9 mouse cellular contexts compared by ENCODE assay signal in the genomic region with DNA sequence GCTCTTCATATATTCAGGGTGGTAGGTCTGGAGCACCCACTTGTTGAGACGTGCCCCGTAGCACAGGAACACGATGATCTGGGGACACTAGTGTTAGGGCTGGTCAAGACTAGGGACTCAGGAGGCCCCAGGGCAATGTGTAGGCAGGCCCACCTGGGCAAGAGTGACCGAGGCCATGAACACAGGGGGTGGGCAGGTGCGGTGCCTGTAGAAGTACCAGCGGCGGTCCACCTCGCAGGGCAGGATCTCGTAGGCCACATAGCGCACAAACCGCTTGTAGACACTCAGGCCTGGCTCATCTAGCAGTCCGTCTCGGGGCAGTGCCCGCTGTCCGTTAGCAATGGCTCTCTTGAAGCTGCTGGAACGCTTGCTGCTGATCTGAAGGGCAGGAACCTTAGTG. TPM values are rescaled to one million over a fixed set of nuclear protein-coding genes. Genes with fewer than 3 reads are reported as not detected.
DNase-seq lines count a peak whose midpoint lies in the region; ATAC-seq lines count a peak whose summit lies in the region.
"Had no signal": no experiment of that assay in that cellular context is flagged by ENCODE, and none has a peak within 500 bp of the region (broad histone marks: within the 10 kb centered on the region; RNA-seq: fewer than 3 reads in every experiment).

No protein-coding gene starts in this region.

- WGBS in heart, embryonic 11.5 days (ENCODE audit: insufficient replicate concordance): 88% methylated on average over 16 of the region's 16 CpGs
- WGBS in forebrain, embryonic 14.5 days: 92% methylated on average over 16 of the region's 16 CpGs
- WGBS in limb, embryonic 15.5 days: 87% methylated on average over 16 of the region's 16 CpGs

- peaks cover 28% of the 10 kb centered on the region for H3K36me3 ChIP-seq in heart, embryonic 11.5 days (ENCODE audit: control insufficient read depth, insufficient read depth, low read length)
- H3K36me3 ChIP-seq in forebrain, embryonic 14.5 days (ENCODE audit: control insufficient read depth, insufficient read depth, low read length): peaks cover 47% of the 10 kb centered on the region
- peaks cover 49% of the 10 kb centered on the region for H3K36me3 ChIP-seq in limb, embryonic 15.5 days

- H3K9me3 ChIP-seq in heart, embryonic 11.5 days (replicated peaks; ENCODE audit: control insufficient read depth, low read length): no peaks in the 10 kb centered on the region
- no peaks in the 10 kb centered on the region for H3K9me3 ChIP-seq in forebrain, embryonic 14.5 days (replicated peaks; ENCODE audit: control insufficient read depth, low read length)
- H3K9me3 ChIP-seq in limb, embryonic 15.5 days: no peaks in the 10 kb centered on the region

- H3K4me1 ChIP-seq in heart, embryonic 11.5 days (ENCODE audit: control insufficient read depth, insufficient read depth, low read length): peaks cover 56% of the 10 kb centered on the region
- peaks cover 25% of the 10 kb centered on the region for H3K4me1 ChIP-seq in brown adipose tissue, adult 24 weeks (ENCODE audit: control insufficient read depth, insufficient read depth, insufficient read length, low read length)
- peaks cover 48% of the 10 kb centered on the region for H3K4me1 ChIP-seq in forebrain, embryonic 14.5 days (ENCODE audit: control insufficient read depth, insufficient read depth, low read length)
- H3K4me1 ChIP-seq in limb, embryonic 15.5 days: peaks cover 55% of the 10 kb centered on the region

- no peak overlapping the region for H3K27ac ChIP-seq in heart, embryonic 11.5 days (ENCODE audit: low read depth, low read length)
- peak overlapping the region; percentile 50; the same call in 1 of the 2 replicates for H3K27ac ChIP-seq in brown adipose tissue, adult 24 weeks (replicated peaks; ENCODE audit: low read depth, low read length)
- H3K27ac ChIP-seq in forebrain, embryonic 14.5 days (ENCODE audit: low read depth, low read length): no peak overlapping the region
- H3K27ac ChIP-seq in limb, embryonic 15.5 days: no peak overlapping the region

- DNase-seq in heart, postnatal 36 days: no peak
- no peak for DNase-seq in forebrain, embryonic 14.5 days (ENCODE audit: low spot score)
- DNase-seq in layer of hippocampus, postnatal 10 days (ENCODE audit: low spot score in 2 of 2): no peak
- DNase-seq in Muller cell, postnatal 12 days (ENCODE audit: inconsistent ontology term): no peak
- no peak for DNase-seq in spleen, adult 18-20 months
- DNase-seq: gastrocnemius, postnatal 25 days had no signal

- ATAC-seq in heart, embryonic 11.5 days (replicated peaks; ENCODE audit: insufficient number of reproducible peaks, low FRiP score, low TSS enrichment): no peak
- no peak for ATAC-seq in forebrain, embryonic 14.5 days
- ATAC-seq in limb, embryonic 15.5 days (ENCODE audit: insufficient number of reproducible peaks, low FRiP score, low TSS enrichment, low read depth): no peak

- H3K27me3 ChIP-seq in heart, embryonic 11.5 days (ENCODE audit: control insufficient read depth, insufficient read depth, low read length): no peaks in the 10 kb centered on the region
- H3K27me3 ChIP-seq in forebrain, embryonic 14.5 days (replicated peaks; ENCODE audit: control insufficient read depth, insufficient read depth, low read length): no peaks in the 10 kb centered on the region
- H3K27me3 ChIP-seq in limb, embryonic 15.5 days: no peaks in the 10 kb centered on the region

- no peak overlapping the region for H3K4me3 ChIP-seq in heart, embryonic 11.5 days (ENCODE audit: low read depth, low read length)
- H3K4me3 ChIP-seq in brown adipose tissue, adult 24 weeks (ENCODE audit: insufficient read depth, low read depth, low read length): peak overlapping the region; percentile 44
- 0 out of 2 replicates have a peak overlapping the region, but pooled peaks have one; percentile 38 for H3K4me3 ChIP-seq in forebrain, embryonic 14.5 days (ENCODE audit: low read depth, low read length)
- H3K4me3 ChIP-seq in limb, embryonic 15.5 days: peak overlapping the region; percentile 38

- peak overlapping the region; percentile 86 for H3K4me2 ChIP-seq in heart, embryonic 11.5 days
- peak overlapping the region; percentile 72; the same call in 1 of the 2 replicates for H3K4me2 ChIP-seq in forebrain, embryonic 14.5 days (ENCODE audit: low read length)
- peak overlapping the region; percentile 86 for H3K4me2 ChIP-seq in limb, embryonic 15.5 days

- H3K9ac ChIP-seq in heart, embryonic 11.5 days (ENCODE audit: low read depth, low read length): peak overlapping the region; percentile 73
- H3K9ac ChIP-seq in forebrain, embryonic 14.5 days (ENCODE audit: low read length): no peak overlapping the region
- H3K9ac ChIP-seq in limb, embryonic 15.5 days: no peak overlapping the region

- intact Hi-C loops in heart, postnatal 36 days (cut with DNase I): no loop called here

RNA-seq across cellular contexts. Expression of a gene that starts 1.3 kb away (rescaled TPM):
- polyA plus RNA-seq in heart, embryonic 11.5 days (2014; fragmentation: Nextera tagmentation; extraction: Ambion mirVana): 1.9 and 2.5 TPM in 2 replicates
- 1 to 10 TPM; 1.4 to 1.9 TPM for total RNA-seq in heart, postnatal 36 days (2021)
- polyA plus RNA-seq in brown adipose tissue, adult 24 weeks (2012; ENCODE audit: insufficient read depth, insufficient read length, missing spikeins): 3.4 and 5.0 TPM in 2 replicates
- 33.6 and 35.4 TPM in 2 replicates for polyA plus RNA-seq in forebrain, embryonic 14.5 days (2014; fragmentation: Nextera tagmentation; extraction: Ambion mirVana)
- 1.8 and 2.6 TPM in 2 replicates for polyA plus RNA-seq in limb, embryonic 15.5 days (2015; fragmentation: Nextera tagmentation; extraction: Ambion mirVana)
- total RNA-seq in layer of hippocampus, postnatal 10 days (2021): 10 to 100 TPM; 80.6 to 99.3 TPM

RNA-seq across cellular contexts. Expression of a gene that starts 2.6 kb away (rescaled TPM):
- polyA plus RNA-seq in heart, embryonic 11.5 days (2014; fragmentation: Nextera tagmentation; extraction: Ambion mirVana): 292 and 322 TPM in 2 replicates
- 100 to 1,000 TPM; 111 to 116 TPM for total RNA-seq in heart, postnatal 36 days (2021)
- 65.3 and 69.4 TPM in 2 replicates for polyA plus RNA-seq in brown adipose tissue, adult 24 weeks (2012; ENCODE audit: insufficient read depth, insufficient read length, missing spikeins)
- polyA plus RNA-seq in forebrain, embryonic 14.5 days (2014; fragmentation: Nextera tagmentation; extraction: Ambion mirVana): 315 and 322 TPM in 2 replicates
- 346 and 387 TPM in 2 replicates for polyA plus RNA-seq in limb, embryonic 15.5 days (2015; fragmentation: Nextera tagmentation; extraction: Ambion mirVana)
- 100 to 1,000 TPM; 168 to 169 TPM for total RNA-seq in layer of hippocampus, postnatal 10 days (2021)

RNA-seq across cellular contexts. Expression of a gene that starts 5.7 kb away (rescaled TPM):
- polyA plus RNA-seq in heart, embryonic 11.5 days (2014; fragmentation: Nextera tagmentation; extraction: Ambion mirVana): 0.70 and 1.1 TPM in 2 replicates
- total RNA-seq in heart, postnatal 36 days (2021): 1 to 10 TPM; 2.2 to 3.3 TPM
- 0.95 and 1.6 TPM in 2 replicates for polyA plus RNA-seq in brown adipose tissue, adult 24 weeks (2012; ENCODE audit: insufficient read depth, insufficient read length, missing spikeins)
- polyA plus RNA-seq in forebrain, embryonic 14.5 days (2014; fragmentation: Nextera tagmentation; extraction: Ambion mirVana): 5.1 and 6.2 TPM in 2 replicates
- polyA plus RNA-seq in limb, embryonic 15.5 days (2015; fragmentation: Nextera tagmentation; extraction: Ambion mirVana): 1.8 and 2.6 TPM in 2 replicates
- total RNA-seq in layer of hippocampus, postnatal 10 days (2021): 10 to 100 TPM; 30.9 to 36.3 TPM

RNA-seq across cellular contexts. Expression of a gene that starts 7.1 kb away (rescaled TPM):
- polyA plus RNA-seq in heart, embryonic 11.5 days (2014; fragmentation: Nextera tagmentation; extraction: Ambion mirVana): 30.9 and 42.6 TPM in 2 replicates
- total RNA-seq in heart, postnatal 36 days (2021): 10 to 100 TPM; 30.8 to 35.3 TPM
- 29.2 and 37.3 TPM in 2 replicates for polyA plus RNA-seq in brown adipose tissue, adult 24 weeks (2012; ENCODE audit: insufficient read depth, insufficient read length, missing spikeins)
- 56.6 and 56.9 TPM in 2 replicates for polyA plus RNA-seq in forebrain, embryonic 14.5 days (2014; fragmentation: Nextera tagmentation; extraction: Ambion mirVana)
- 47.2 and 48.9 TPM in 2 replicates for polyA plus RNA-seq in limb, embryonic 15.5 days (2015; fragmentation: Nextera tagmentation; extraction: Ambion mirVana)
- 10 to 100 TPM; 55.4 to 56.9 TPM for total RNA-seq in layer of hippocampus, postnatal 10 days (2021)

RNA-seq across cellular contexts. Expression of a gene that starts 8.8 kb away (rescaled TPM):
- polyA plus RNA-seq in heart, embryonic 11.5 days (2014; fragmentation: Nextera tagmentation; extraction: Ambion mirVana): 9.6 and 11.9 TPM in 2 replicates
- total RNA-seq in heart, postnatal 36 days (2021): 100 to 1,000 TPM; 110 to 115 TPM
- 69.0 and 72.5 TPM in 2 replicates for polyA plus RNA-seq in brown adipose tissue, adult 24 weeks (2012; ENCODE audit: insufficient read depth, insufficient read length, missing spikeins)
- 9.6 and 11.3 TPM in 2 replicates for polyA plus RNA-seq in forebrain, embryonic 14.5 days (2014; fragmentation: Nextera tagmentation; extraction: Ambion mirVana)
- 21.9 and 25.4 TPM in 2 replicates for polyA plus RNA-seq in limb, embryonic 15.5 days (2015; fragmentation: Nextera tagmentation; extraction: Ambion mirVana)
- 10 to 100 TPM; 80.3 to 94.8 TPM for total RNA-seq in layer of hippocampus, postnatal 10 days (2021)
